Mouse (Mus musculus) adrenal gland, postnatal 4 days (tissue): ENCODE data around the gene Cdr2. TPM values are rescaled to one million over a fixed set of nuclear protein-coding genes. Genes with fewer than 3 reads are reported as not detected.
"Not testable (repeated sequence)": the region's sequence is repeated elsewhere in the genome, so short reads cannot be mapped to it uniquely, and the experiment has no call there.

Experiments
- DNase-seq, 2 experiments: peaks; one replicate each; pipeline ENCODE4 v3.0.0; 2021 to 2022; ENCODE audit warnings: low spot score in 2 of 2, mixed read lengths in 2 of 2
- total RNA-seq, 2 experiments: library from RNA; stranded (reverse); gene quantifications; 2 replicates each; pipeline ENCODE4 v1.2.3; 2021

Gene Cdr2
- total RNA-seq, 2 experiments from 2014 or later: 11.9 to 18.0 TPM

DNA sequence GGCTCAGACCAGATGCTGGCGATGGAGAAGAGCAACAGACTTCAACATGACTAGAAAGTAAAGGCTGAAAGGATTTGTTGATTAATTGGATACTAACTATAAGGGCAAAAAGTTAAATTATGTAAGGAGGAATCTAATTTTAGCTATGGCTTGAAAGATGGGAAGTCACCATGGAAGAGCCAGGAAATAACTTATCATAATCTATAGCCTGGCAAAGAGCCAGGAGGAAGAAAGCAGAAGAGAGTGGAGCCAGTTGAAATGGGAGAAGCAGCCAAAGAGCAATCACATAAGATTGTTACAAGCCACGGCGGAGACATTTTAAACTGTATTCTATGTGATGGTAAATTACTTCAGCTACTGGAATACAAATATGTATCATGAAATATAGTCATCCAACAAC, 8.1 kb downstream of the Cdr2 start:
- DNase-seq: no peak

DNA sequence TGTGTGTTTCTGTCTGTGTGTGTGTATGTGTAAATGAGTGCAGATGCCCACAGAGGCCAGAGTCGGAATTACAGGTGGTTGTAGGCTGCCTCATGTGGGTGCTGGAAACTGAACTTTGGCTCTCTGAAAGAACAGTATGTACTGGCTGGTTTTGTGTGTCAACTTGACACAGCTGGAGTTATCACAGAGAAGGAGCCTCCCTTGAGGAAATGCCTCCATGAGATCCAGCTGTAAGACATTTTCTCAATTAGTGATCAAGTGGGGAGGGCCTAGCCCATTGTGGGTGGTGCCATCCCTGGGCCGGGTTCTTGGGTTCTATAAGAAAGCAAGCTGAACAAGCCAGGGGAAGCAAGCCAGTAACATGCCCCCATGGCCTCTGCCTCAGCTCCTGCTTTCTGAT, 9.6 kb downstream of the Cdr2 start:
- DNase-seq: not testable (repeated sequence)

DNA sequence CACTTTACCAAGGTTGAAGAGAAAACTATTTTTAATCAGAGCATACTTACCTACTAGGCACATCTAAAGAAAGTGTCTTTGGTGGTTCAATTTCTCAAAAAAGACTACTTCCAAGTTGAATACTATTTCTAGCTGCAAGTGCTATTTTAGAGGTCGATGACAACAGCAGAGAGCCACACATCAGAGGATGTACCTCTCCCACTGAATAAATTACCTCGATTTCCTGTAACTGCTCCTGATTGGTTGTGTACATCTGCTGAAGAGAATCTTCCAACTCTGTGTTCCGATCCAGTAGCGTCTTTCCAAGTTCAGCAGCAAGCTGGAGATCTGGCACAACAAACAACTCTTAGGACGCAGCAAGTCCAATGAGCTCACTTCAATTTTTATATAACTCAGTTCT, 12.0 kb downstream of the Cdr2 start:
- DNase-seq: no peak

DNA sequence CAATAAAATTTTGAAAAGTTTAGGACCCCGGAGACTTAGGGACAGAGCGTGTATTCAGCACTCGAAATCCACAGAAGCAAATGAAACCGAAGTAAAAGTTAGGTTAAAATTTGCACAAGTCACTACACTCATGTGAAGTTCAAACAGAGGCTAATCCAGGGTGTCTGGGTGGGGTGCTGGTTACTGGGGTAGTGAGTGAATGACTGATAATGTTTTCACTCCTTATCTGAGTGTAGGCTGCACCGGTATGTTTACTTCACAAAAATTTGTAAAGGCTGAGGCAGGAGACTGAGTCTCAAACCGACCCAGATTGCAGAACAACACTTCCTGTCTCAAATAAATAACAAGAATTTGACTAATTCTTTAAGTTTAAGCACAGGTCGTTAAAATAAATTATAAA, 12.9 kb downstream of the Cdr2 start:
- no peak for DNase-seq

DNA sequence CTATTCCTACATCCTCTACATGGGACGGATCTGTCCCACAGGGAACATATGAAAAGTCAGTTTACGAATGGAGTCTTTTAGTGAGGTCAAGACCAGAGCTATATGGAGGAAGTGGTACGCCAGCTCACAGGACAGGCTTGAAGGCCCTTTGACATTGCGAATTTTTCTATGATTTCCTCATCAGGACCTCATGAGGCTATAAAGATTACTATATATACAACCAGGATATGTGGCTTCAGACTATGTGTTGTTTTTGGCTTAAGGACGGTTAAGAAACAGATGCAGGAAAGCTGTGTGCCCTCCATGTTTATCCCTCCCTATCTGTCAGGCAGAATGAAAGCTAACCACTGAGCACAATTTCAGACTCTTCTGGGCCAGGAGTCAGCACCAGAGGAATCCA, 19.0 kb downstream of the Cdr2 start:
- no peak for DNase-seq

DNA sequence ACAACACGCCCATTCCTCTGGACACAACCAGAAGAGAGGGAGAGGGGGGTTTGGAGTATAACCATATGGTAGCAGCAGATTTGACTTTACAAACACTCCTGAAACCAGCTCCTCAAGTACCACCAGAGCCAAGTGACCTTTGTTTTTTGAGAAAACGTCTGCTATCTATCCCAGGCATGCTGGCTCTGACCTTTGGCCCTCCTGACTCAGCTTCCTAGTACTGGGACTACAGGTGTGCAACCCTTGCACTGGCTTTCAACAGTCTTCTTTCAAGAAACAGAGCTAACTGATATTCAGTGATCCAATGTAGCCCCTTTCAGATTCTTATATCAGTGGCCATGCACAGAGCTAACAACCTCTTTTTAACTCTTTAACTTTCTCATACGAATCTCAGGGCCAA, 20.2 kb downstream of the Cdr2 start:
- no peak for DNase-seq

DNA sequence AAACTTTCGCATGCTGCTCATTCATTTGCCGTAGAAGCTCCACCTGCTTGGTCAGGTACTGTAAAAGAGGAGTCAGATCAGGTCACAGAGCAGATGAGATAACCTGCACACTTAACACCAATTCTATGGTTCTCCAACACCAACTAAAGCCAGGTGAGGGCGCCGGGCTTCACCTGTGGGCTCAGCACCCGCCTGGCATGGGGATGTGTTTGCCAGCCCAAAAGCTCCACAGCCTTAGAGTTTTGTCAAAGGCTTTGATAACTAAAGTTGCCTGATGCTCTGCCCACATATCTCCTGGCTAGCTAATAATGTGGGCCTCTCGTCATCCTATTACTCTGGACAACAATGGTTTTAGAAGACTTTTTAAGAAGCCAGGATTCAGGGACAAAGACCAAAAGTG, 21.5 kb downstream of the Cdr2 start:
- DNase-seq: no peak

DNA sequence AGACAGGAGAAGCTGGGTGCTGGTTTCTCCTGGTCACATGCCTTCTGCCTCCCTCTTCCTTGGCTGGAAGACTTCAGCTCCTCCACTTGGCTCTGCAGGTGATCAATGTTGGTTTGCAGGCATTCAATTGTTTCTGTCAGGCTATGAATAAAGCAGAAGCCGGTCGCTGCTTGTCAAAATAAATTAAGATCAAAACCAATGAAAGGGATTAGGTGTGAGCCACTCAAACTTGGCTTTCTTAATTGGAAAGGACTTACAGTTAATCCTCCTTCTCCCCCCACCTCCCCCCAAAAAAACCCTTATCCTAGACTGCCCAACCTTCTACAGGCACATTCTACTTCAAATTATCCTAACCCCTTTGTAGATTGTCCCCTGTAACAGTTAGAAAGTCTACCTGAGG, 22.0 kb downstream of the Cdr2 start:
- DNase-seq: no peak

DNA sequence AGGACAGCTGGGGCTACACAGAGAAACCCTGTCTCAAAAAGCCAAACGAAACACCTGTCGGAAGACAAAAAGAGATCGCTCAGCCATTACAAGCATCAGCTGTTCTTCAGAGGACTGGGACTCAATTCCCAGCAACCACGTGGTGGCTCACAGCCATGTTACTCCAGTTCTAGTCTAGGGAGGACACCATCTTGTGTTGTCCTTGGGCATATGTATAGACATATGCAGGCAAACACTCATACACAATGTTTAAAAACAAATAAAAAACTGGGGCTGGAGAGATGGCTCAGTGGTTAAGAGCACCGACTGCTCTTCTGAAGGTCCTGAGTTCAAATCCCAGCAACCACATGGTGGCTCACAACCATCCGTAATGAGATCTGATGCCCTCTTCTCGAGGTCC, 28.5 kb downstream of the Cdr2 start:
- not testable (repeated sequence) for DNase-seq

DNA sequence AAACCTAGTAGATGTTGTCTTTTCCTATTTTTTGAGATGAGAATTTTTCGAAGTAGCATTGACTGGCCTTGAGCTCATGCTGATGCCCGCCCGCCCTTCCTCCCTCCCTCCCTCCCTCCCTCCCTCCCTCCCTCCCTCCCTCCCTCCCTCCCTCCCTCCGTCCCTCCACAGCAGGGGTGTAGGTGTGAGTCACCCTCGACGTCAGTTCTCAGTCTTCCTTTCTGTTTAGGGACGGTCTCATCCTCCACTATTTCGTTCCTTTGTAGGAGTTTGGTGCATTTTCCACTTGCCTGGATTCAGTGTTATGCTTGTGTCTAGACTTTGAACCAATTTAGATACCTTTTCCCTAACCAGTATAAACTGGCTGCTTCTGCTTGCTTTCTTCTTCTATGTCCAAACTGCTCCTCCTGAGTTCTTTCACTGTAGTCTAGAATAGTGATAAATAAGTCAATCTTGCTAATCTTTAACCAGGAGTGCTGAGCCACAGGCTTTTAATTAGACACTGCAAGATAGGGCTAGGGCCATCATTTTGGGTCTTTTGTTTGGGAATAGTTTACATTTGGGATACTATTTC, 38.1 kb downstream of the Cdr2 start:
- no peak for DNase-seq

DNA sequence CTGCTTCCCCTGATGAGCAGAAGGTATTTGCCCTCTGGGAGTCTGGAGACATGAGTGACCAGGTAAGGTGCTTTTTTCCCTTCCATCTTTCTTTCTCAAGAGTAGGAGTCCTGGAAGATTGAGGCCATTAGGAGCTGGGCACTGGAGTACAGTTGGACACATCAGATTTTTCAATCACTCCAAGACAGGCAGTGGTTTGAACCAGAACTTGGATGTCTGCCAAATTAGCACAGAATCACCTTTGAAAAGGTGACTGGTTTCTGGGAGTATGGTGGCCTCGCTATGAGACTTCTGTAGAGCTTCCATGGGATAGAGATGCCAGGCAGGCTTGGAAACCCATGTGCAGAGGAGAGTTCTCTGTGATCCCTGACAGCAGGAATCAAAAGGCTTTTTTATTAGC, 39.6 kb downstream of the Cdr2 start:
- DNase-seq: no peak

DNA sequence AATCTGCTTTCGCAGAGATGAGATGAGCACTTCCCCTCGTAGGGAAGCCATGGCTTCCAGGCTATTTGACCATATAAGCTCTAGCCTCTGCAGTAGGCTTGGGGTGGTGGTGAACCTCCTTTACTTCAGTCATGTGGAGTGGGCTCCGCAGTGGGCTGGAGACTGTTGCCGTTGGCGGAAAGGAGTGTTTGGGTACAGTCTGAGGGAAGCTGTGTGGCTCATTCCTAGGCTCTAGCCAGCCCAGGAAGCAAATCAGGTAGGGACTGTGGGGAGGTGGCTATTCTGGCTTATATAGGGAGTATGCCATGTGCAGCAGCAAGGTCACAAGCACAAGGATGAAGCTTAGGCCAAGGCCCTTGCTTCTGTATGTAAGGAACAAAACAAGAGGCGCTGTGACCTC, 40.9 kb downstream of the Cdr2 start:
- no peak for DNase-seq

DNA sequence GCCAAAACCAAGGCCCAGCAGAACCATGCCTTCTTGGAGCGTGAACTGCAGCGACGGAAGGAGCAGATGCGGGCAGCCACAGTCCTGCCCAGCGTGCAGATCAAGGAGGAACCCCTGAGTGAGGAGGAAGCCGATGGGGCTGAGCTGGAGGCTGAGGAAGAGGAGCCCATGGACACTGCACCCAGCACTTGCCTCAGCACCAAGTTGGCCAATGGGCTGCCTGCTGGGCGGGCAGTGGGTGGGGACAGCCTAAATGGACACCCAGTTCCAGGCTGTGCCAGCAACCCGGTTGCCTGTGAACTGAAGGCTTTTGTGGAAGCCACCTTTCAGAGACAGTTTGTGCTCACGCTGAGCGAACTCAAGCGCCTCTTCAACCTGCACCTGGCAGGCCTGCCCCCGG, 41.8 kb downstream of the Cdr2 start:
- no peak for DNase-seq

DNA sequence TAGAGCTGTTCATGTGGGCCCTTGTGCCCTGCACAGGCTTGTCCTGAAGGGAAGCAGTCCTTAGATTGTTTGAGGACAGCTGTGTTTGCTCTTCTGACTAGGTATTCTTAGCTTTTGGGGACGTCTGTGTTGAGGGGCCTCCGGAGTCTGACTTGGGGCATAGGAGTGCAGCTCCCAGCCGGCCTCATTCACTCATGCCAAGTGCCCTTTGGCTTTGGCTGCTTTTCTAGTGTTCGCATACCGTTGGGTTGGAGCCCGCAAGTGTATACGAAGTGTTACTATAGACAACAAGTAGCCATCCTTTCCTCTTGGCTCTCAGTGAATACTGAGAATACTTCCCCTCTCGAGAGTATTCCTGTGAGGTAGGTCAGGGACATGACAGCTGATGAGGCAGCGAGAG, 43.9 kb downstream of the Cdr2 start:
- no peak for DNase-seq

DNA sequence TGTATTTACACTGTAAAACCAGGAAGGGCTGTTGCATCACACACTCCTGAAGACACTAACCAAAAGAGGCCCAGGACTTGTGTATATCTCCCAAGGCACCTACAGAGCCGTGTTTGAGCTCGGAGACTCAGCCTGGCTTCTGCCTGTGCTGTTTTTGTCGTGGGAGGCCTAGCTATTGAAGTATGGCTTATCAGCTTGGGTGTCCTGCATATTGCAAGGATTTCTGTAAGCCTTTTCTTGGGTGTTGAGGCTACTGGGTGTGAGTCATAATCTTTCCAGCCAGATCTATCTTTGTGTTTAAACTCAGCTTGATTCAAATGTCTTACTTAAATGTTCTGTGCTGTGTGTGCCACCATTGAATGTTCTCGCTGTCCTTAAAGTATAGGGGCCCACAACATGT, 45.6 kb downstream of the Cdr2 start:
- no peak for DNase-seq

DNA sequence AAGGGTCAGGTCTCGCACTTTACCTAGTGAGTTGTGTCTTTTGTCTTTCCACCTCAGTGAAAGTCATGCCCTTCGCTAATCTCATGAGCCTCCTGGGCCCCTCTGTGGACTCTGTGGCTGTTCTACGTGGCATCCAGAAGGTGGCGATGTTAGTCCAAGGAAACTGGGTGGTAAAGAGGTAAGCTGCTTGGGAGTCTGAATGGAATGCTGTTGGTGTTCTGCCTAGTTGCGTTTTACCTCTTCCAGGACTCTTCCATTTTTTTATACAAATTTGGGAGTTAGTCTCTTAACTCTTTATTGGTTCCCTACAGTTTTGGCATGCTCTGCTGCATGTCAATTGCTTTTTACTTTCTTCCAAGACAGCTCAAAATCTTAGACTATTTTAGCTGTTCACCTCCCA, 47.4 kb downstream of the Cdr2 start:
- peak in 1 of 2 experiments; percentile 38 for DNase-seq

DNA sequence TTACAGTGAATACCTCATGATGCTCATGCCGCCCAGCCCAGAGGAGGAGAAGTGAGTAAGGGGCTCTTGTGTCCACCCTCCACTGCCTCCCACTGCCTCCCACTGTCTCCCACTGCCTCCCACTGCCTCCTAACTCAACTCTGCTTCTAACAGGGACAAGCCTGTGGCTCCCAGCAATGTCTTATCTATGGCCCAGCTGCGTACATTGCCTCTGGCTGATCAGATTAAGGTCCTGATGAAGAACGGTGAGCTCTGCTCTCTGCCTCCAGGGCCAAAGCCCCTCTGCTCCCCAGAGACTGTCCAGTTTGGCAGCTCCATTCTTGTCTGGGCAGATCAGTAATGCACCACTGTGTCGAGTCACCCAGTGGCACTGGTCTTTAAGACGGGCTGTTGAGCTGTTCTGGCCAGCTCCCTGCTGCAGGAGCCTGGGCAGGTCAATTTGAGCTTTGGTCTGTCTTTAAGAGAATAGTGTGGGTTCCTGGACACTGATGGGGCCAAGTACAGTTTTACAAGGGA, 48.4 kb downstream of the Cdr2 start:
- no peak for DNase-seq

DNA sequence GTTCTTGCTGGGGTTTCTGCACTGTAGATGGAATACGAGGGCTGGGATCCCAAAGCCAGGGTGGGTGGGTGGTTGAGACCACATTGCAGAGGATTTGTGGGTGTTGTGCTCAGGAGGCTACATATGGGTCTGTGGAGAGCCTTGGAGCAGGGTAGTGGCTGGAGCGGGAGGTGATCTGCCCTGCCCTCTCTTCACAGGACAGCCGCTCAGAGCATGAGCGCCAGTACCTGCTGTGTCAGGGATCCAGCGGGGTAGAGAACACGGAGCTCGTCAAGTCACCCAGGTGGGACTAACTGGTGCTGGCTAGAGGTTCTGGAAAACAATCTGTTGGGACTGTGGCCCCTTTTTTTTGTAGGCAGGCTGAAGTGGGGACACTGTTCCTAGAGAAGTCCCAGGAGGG, 49.0 kb downstream of the Cdr2 start:
- no peak for DNase-seq

DNA sequence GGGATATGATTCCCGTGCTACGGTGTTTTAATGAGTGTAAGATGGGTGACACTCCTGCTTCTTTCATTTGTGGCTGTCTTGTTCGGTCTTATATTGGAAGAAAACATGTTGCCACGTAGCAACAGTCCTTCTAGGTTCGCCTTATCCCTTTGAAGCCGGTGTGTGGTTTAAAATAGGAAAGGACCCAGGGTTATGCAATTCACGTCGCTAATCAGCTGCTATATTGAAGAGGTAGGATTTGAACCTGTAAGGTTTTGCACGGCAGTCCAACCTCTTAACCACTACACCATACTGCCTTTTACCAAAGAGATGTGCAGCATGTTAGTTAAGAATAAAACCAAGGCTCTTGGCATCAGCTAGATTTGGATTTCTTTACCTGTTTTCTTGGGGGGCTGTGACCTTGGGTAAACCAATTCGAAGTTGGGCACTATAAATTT, 63.6 kb downstream of the Cdr2 start:
- no peak for DNase-seq

DNA sequence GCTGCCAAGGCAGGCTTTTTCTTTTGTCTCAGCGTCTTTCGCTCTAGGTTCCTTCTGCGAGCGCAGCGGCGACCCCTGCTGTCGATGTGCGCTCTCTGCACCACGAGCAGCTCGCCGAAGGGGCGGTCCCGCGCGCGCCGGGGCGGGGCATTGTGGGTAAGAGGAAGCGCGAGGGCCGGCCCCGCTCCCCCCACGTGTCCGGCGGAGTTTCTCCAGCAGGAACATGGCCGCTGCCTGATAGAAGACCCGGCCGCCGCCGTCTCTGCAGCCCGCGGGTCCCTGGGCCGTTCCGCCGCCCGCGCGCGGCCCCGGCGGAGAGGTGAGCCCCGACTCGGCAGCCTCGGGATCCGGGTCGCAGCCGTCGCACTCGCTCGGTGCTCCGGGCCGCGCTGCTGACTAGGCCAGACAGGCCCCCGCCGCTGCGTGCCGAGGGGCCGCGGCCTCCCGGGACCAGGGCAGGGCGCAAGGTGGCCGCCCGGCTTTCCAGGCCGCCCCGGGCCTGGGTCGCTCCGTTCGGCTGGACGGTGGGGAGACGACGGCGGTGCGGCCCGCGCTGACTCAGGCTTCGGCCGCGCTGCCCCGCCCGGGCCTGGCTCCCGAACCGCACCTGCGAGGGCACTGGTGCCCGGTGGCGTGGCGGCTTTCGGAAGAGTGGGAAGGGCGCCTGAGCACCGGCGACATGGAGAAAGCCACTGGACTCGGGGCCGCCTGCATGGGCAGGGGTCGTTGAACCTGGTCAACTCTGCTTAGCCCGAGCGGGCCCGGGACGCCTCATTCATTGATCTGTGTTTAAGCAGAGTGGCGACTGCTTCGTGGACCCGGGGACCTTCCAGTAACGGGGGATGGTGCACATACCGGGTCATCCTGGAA, 64.3 kb downstream of the Cdr2 start, which contains the start of gene Polr3e:
TSS of gene Polr3e (plus strand) at position 153 of the 870 bp plus-strand sequence.
- DNase-seq: peak; percentile 98 to 99

DNA sequence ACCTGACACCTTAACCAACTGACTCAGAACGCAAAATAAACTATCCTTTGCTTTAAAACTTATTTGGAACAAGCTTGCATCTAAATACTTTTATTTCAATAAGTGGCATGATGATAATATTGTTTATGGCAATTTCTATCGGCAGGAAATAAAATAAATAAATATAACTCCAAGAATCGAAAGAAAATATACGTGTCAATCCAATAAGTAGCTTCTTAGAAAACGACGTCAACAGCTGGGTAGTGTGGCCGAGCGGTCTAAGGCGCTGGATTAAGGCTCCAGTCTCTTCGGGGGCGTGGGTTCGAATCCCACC, 64.9 kb downstream of the Cdr2 start:
- no peak for DNase-seq

DNA sequence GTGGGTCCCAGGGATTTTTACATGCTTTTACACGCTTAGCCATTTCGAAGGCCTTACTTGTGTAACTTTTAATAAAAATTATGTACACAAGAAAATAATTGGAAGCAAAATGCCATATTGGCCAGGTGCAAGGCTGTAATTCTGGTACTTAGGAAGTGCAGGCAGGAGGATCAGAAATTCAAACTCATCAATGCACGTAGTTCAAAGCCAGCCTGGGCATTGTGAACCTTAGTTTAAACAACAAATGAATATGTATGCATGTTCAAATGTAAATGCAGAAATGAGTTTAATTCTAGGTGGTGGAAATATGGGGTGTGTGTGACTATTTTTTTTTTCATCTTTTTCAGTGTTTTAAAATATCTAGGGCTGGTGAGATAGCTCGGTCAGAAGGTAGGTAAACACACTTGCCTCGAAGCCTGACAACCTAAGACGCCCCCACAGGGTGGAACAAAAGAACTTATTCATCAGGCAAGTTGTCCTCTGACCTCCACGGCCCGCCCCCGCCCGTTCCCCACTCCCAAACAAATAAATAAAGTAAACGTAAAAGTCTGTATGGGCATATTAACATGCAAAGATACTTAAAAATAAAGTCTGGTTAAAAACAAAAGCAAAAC, 65.7 kb downstream of the Cdr2 start:
- no peak for DNase-seq
